Mouse (Mus musculus) lung, postnatal 10 days (tissue): ENCODE measurements around the gene Dnah2.
A peak's percentile ranks its signal among the peaks of the same experiment; 100 is the strongest.

Experiments
- DNase-seq: peaks from one replicate; pipeline ENCODE4 v3.0.0; 2021

The Dnah2 gene

GRCm38 (mm10) chr11:69459883-69460282 lies 89.0 kb downstream of the Dnah2 start:
- peak; percentile 26 for DNase-seq

GRCm38 (mm10) chr11:69457006-69457579 lies 91.8 kb downstream of the Dnah2 start:
- peak; percentile 53 for DNase-seq

- DNase-seq, result peak; percentile 79
These were observed 96.6 kb downstream of the Dnah2 start for GRCm38 (mm10) chr11:69452114-69452867.

- DNase-seq, result no peak
These were observed 101.6 kb downstream of the Dnah2 start for GRCm38 (mm10) chr11:69447299-69447698.

- peak; percentile 74 for DNase-seq
These were observed 105.6 kb downstream of the Dnah2 start for GRCm38 (mm10) chr11:69443328-69443727.

- no peak for DNase-seq
These were observed 111.6 kb downstream of the Dnah2 start for GRCm38 (mm10) chr11:69437291-69437690.

GRCm38 (mm10) chr11:69433189-69433588 lies 115.7 kb downstream of the Dnah2 start:
- no peak for DNase-seq

- DNase-seq, result no peak
These were observed 116.3 kb downstream of the Dnah2 start for GRCm38 (mm10) chr11:69432640-69432982.

- DNase-seq, result peak; percentile 91
These were observed 116.9 kb downstream of the Dnah2 start for GRCm38 (mm10) chr11:69431829-69432639.

- DNase-seq, result no peak
These were observed 118.3 kb downstream of the Dnah2 start for GRCm38 (mm10) chr11:69430631-69431030.

- DNase-seq, result no peak
These were observed 119.6 kb downstream of the Dnah2 start for GRCm38 (mm10) chr11:69429313-69429712.

GRCm38 (mm10) chr11:69428751-69429150 lies 120.2 kb downstream of the Dnah2 start:
- peak; percentile 87 for DNase-seq

- DNase-seq, result no peak
These were observed 122.7 kb downstream of the Dnah2 start for GRCm38 (mm10) chr11:69426246-69426645.

- DNase-seq, result no peak
These were observed 125.0 kb downstream of the Dnah2 start for GRCm38 (mm10) chr11:69423885-69424284.

- no peak for DNase-seq
These were observed 126.1 kb downstream of the Dnah2 start for GRCm38 (mm10) chr11:69422842-69423241.

- DNase-seq, result peak; percentile 13
These were observed 127.6 kb downstream of the Dnah2 start for GRCm38 (mm10) chr11:69421131-69421977.

- DNase-seq, result no peak
These were observed 128.3 kb downstream of the Dnah2 start for GRCm38 (mm10) chr11:69420554-69421000.

- peak; percentile 76 for DNase-seq
These were observed 128.9 kb downstream of the Dnah2 start for GRCm38 (mm10) chr11:69419813-69420553.

GRCm38 (mm10) chr11:69419443-69419812 lies 129.5 kb downstream of the Dnah2 start:
- peak; percentile 70 for DNase-seq

- DNase-seq, result peak; percentile 97
These were observed 130.1 kb downstream of the Dnah2 start for GRCm38 (mm10) chr11:69418481-69419442.
